Mouse (Mus musculus) G1E (cell line): ENCODE data around the gene Nek4. TPM values are rescaled to one million over a fixed set of nuclear protein-coding genes. Genes with fewer than 3 reads are reported as not detected.

ENCODE experiments used
- ATAC-seq: 2 replicates; pipeline ENCODE4 v1.8.0; 2016; ENCODE audit warnings: mild to moderate bottlenecking; ENCODE audit not compliant: insufficient number of reproducible peaks, poor library complexity, low FRiP score, severe bottlenecking; ENCODE audit errors: extremely low read depth
- DNase-seq: peaks from one replicate; pipeline ENCODE4 v3.0.0; 2012; ENCODE audit warnings: low spot score
- H3K27me3 ChIP-seq: 2 replicates; pipeline ENCODE4 v1.6.1; 2012; ENCODE audit warnings: mild to moderate bottlenecking, low read length, inconsistent platforms; ENCODE audit not compliant: insufficient read depth
- H3K36me3 ChIP-seq: replicated peaks from 2 replicates; pipeline ENCODE3; 2012; ENCODE audit warnings: mild to moderate bottlenecking, inconsistent platforms
- H3K4me1 ChIP-seq: 2 replicates; pipeline ENCODE4 v1.6.1; 2012; ENCODE audit warnings: low read depth, low read length, inconsistent platforms, mixed read lengths; ENCODE audit not compliant: insufficient read depth
- H3K4me3 ChIP-seq: 2 replicates; pipeline ENCODE4 v1.5.1; 2012; ENCODE audit warnings: low read depth, mild to moderate bottlenecking, inconsistent platforms, low read length, moderate library complexity, mixed read lengths
- H3K9me3 ChIP-seq: replicated peaks from 2 replicates; pipeline ENCODE4 v1.6.1; 2012; ENCODE audit warnings: inconsistent platforms
- CTCF ChIP-seq: IDR thresholded peaks from 2 replicates; pipeline ENCODE4 v1.5.1; 2012; ENCODE audit warnings: low read depth, low read length, inconsistent platforms, mixed read lengths
- GATA1 ChIP-seq: IDR thresholded peaks from 2 replicates; pipeline ENCODE4 v1.6.1; 2012; ENCODE audit warnings: borderline replicate concordance, low read length, inconsistent platforms, mixed read lengths
- GATA2 ChIP-seq: IDR thresholded peaks from 2 replicates; pipeline ENCODE4 v1.6.1; 2012; ENCODE audit warnings: low read depth, low read length, inconsistent platforms, borderline replicate concordance
- POLR2AphosphoS5 ChIP-seq: IDR thresholded peaks from 2 replicates; pipeline ENCODE4 v1.6.1; 2012; ENCODE audit warnings: low read depth, low read length, inconsistent platforms; ENCODE audit not compliant: insufficient replicate concordance
- TAL1 ChIP-seq: conservative IDR thresholded peaks from 2 replicates; pipeline ENCODE4 v1.6.1; 2012; ENCODE audit warnings: low read depth, low read length, inconsistent platforms, mixed read lengths
- polyA plus RNA-seq: library from polyadenylated mRNA; stranded (reverse); fragments of >175 nt; gene quantifications from 2 replicates; pipeline ENCODE4 v1.2.3, GENCODE M21; 2012
- total RNA-seq, 2 experiments: library from RNA; stranded (forward) in 1 of 2; stranded (reverse) in 1 of 2; fragments of 200-1000 nt in 1 of 2; fragments of >200 nt in 1 of 2; fragmentation: Nextera tagmentation in 1 of 2; gene quantifications; 2 replicates each; pipeline ENCODE4 v1.2.3; 2014 to 2017

The Nek4 gene
- total and polyA plus RNA-seq, 3 experiments = 6.3 to 23.0 (median 14.6) TPM

- peaks cover 52% of the 10 kb centered on the region for H3K36me3 ChIP-seq
- no peak for TF ChIP-seq POLR2AphosphoS5
- TF ChIP-seq GATA1 = no peak
- no peak for TF ChIP-seq GATA2
- TF ChIP-seq CTCF = no peak
- no peak for TF ChIP-seq TAL1
- DNase-seq (no peak), ATAC-seq (no peak)
- H3K27me3 ChIP-seq = no peaks in the 10 kb centered on the region
- H3K4me1 ChIP-seq = peaks cover 15% of the 10 kb centered on the region
- no peak overlapping the region for H3K4me3 ChIP-seq
- H3K9me3 ChIP-seq = no peaks in the 10 kb centered on the region
Measured at GRCm38 (mm10) chr14:30958517-30958916, 7.3 kb downstream of the Nek4 start.

GRCm38 (mm10) chr14:30959031-30959430 is 7.9 kb downstream of the Nek4 start:
- DNase-seq (peak; percentile 55), ATAC-seq (peak; percentile 78)
- H3K4me3 ChIP-seq = no peak overlapping the region
- H3K27me3 ChIP-seq = no peaks in the 10 kb centered on the region
- peaks cover 50% of the 10 kb centered on the region for H3K36me3 ChIP-seq
- no peaks in the 10 kb centered on the region for H3K9me3 ChIP-seq
- TF ChIP-seq TAL1 = 0 out of 2 replicates have a peak, but pooled peaks have one; percentile 21
- TF ChIP-seq POLR2AphosphoS5 = no peak
- peaks cover 11% of the 10 kb centered on the region for H3K4me1 ChIP-seq

- no peak overlapping the region for H3K4me3 ChIP-seq
- no peaks in the 10 kb centered on the region for H3K27me3 ChIP-seq
- ATAC-seq = no peak
- peaks cover 50% of the 10 kb centered on the region for H3K36me3 ChIP-seq
- peaks cover 11% of the 10 kb centered on the region for H3K4me1 ChIP-seq
- no peaks in the 10 kb centered on the region for H3K9me3 ChIP-seq
- no peak for TF ChIP-seq TAL1
- TF ChIP-seq POLR2AphosphoS5 = no peak
- TF ChIP-seq GATA2 = no peak
- no peak for TF ChIP-seq GATA1
- TF ChIP-seq CTCF = no peak
- DNase-seq = no peak
Measured at GRCm38 (mm10) chr14:30960366-30960765, 9.2 kb downstream of the Nek4 start.

- peaks cover 62% of the 10 kb centered on the region for H3K36me3 ChIP-seq
- no peak overlapping the region for H3K4me3 ChIP-seq
- DNase-seq = no peak
- H3K27me3 ChIP-seq = no peaks in the 10 kb centered on the region
- H3K9me3 ChIP-seq = no peaks in the 10 kb centered on the region
- TF ChIP-seq CTCF = no peak
- no peak for TF ChIP-seq GATA1
- no peak for TF ChIP-seq POLR2AphosphoS5
- no peak for TF ChIP-seq TAL1
- no peak for TF ChIP-seq GATA2
- ATAC-seq = no peak
- no peaks in the 10 kb centered on the region for H3K4me1 ChIP-seq
Measured at GRCm38 (mm10) chr14:30974204-30974603, 23.0 kb downstream of the Nek4 start.

- no peak for DNase-seq
- H3K4me3 ChIP-seq = no peak overlapping the region
- H3K36me3 ChIP-seq = peaks cover 60% of the 10 kb centered on the region
- no peaks in the 10 kb centered on the region for H3K9me3 ChIP-seq
- no peaks in the 10 kb centered on the region for H3K4me1 ChIP-seq
- ATAC-seq = no peak
- TF ChIP-seq CTCF (no peak), GATA1 (no peak), GATA2 (no peak), TAL1 (no peak), POLR2AphosphoS5 (no peak)
- H3K27me3 ChIP-seq = no peaks in the 10 kb centered on the region
Measured at GRCm38 (mm10) chr14:30976222-30976621, 25.0 kb downstream of the Nek4 start.

GRCm38 (mm10) chr14:30996417-30996816 is 45.2 kb downstream of the Nek4 start:
- DNase-seq = no peak
- H3K4me1 ChIP-seq = peaks cover 12% of the 10 kb centered on the region
- ATAC-seq = no peak

GRCm38 (mm10) chr14:31000356-31000755 is 49.2 kb downstream of the Nek4 start:
- peaks cover 27% of the 10 kb centered on the region for H3K4me1 ChIP-seq
- ATAC-seq = no peak
- no peaks in the 10 kb centered on the region for H3K9me3 ChIP-seq
- TF ChIP-seq GATA2 (no peak), GATA1 (no peak)
- no peaks in the 10 kb centered on the region for H3K27me3 ChIP-seq
- DNase-seq = no peak
- H3K36me3 ChIP-seq = peaks cover 29% of the 10 kb centered on the region
- H3K4me3 ChIP-seq = peak overlapping the region; percentile 95

More at GRCm38 (mm10) chr14:30996417-30996816, 45.2 kb downstream of the Nek4 start:
- Histone ChIP-seq H3K9me3 (no peaks in the 10 kb centered on the region), H3K4me3 (no peak overlapping the region), H3K36me3 (peaks cover 23% of the 10 kb centered on the region), H3K27me3 (no peaks in the 10 kb centered on the region)
- TF ChIP-seq GATA1 (no peak), POLR2AphosphoS5 (no peak), CTCF (no peak), TAL1 (no peak), GATA2 (no peak)
